Mouse (Mus musculus) forebrain, postnatal 0 days (tissue): Measurements from ENCODE around the gene Eef2k. TPM values are rescaled to one million over a fixed set of nuclear protein-coding genes. Genes with fewer than 3 reads are reported as not detected.

Experiments
- ATAC-seq: fragments of 200-750 bp; cut with Nextera tagmentation; 2 replicates; pipeline ENCODE4 v1.8.0; 2017; ENCODE audit warnings: mild to moderate bottlenecking, moderate library complexity
- DNase-seq: peaks from one replicate; pipeline ENCODE4 v3.0.0-alpha.2; 2015
- H3K27ac ChIP-seq: fragments of 300-500 bp; sonication (generic); 2 replicates; pipeline ENCODE4 v1.5.1; 2014; ENCODE audit warnings: low read depth, mild to moderate bottlenecking, antibody characterized with exemption, low read length, moderate library complexity, mixed read lengths
- H3K27me3 ChIP-seq: fragments of 300-500 bp; sonication (generic); 2 replicates; pipeline ENCODE4 v1.6.1; 2014; ENCODE audit warnings: mild to moderate bottlenecking, low read length, mixed read lengths; ENCODE audit not compliant: insufficient read depth
- H3K36me3 ChIP-seq: fragments of 300-500 bp; sonication (generic); 2 replicates; pipeline ENCODE4 v1.6.1; 2014; ENCODE audit warnings: mild to moderate bottlenecking, moderate library complexity; ENCODE audit not compliant: insufficient read depth
- H3K4me1 ChIP-seq: fragments of 300-500 bp; sonication (generic); 2 replicates; pipeline ENCODE4 v1.6.1; 2014; ENCODE audit warnings: antibody characterized with exemption; ENCODE audit not compliant: insufficient read depth
- H3K4me2 ChIP-seq: fragments of 300-500 bp; sonication (generic); 2 replicates; pipeline ENCODE4 v1.6.1; 2014; ENCODE audit warnings: low read depth, mild to moderate bottlenecking, moderate library complexity
- H3K4me3 ChIP-seq: fragments of 300-500 bp; sonication (generic); 2 replicates; pipeline ENCODE4 v1.5.1; 2014; ENCODE audit warnings: low read depth, low read length, mixed read lengths
- H3K9ac ChIP-seq: fragments of 300-500 bp; sonication (generic); 2 replicates; pipeline ENCODE4 v1.6.1; 2014; ENCODE audit warnings: mild to moderate bottlenecking
- H3K9me3 ChIP-seq: fragments of 300-500 bp; sonication (generic); 2 replicates; pipeline ENCODE4 v1.6.1; 2016; ENCODE audit warnings: low read length
- CTCF ChIP-seq: sonication (generic); IDR thresholded peaks from 2 replicates; pipeline ENCODE4 v1.5.1; 2016; ENCODE audit warnings: antibody characterized with exemption, control low read depth, low read depth
- WGBS: fragments of 180-500 bp; shearing (Covaris S2); extraction: QIAGEN DNeasy Blood & Tissue Kit; methylation state at CpG from one replicate; pipeline ENCODE4 v1.1.7; 2014; 5-methylcytosine and 5-hydroxymethylcytosine counted together
- polyA plus RNA-seq: library from polyadenylated mRNA; unstranded; fragments of >200 nt; fragmentation: Nextera tagmentation; extraction: Ambion mirVana; gene quantifications from 2 replicates; pipeline ENCODE4 v1.2.1, GENCODE M21; 2015
- total RNA-seq: library from RNA; depleted of rRNA; stranded (reverse); fragments of >200 nt; gene quantifications from 2 replicates; pipeline ENCODE4 v1.2.3, GENCODE M21; 2014

Eef2k gene
- total and polyA plus RNA-seq, 2 experiments from 2014 or later: 35.4 to 56.4 TPM

DNA sequence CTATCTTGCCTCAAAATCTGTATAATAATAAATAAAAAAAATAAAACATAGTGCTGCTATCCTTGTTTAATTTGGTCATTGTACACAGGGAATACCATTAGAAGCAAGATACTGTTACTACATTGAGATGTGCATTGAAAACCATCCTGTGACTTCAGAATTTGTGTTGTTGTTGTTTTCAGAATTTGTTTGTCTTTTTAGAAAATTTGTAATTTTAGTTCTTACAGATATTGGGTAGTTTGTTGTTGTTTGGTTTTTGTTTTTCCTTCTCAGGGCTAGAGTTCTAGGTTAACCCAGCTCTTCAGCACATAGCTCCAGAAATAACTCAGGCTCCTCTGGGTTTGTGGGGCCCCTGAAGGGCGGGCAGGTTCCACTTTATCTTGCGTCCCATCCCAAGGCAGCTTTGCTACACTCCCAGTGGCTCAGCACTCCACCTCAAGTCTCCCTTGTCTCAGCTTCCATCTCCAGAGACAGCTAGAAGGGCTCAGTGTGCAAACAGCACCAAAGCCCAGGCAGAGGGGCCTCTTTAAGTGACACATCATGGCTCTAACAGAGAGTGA lies 18.9 kb downstream of the Eef2k start:
- H3K4me3 ChIP-seq: no peak overlapping the region
- DNase-seq: no peak
- no peak overlapping the region for H3K4me2 ChIP-seq
- no peak for ATAC-seq
- no peaks in the 10 kb centered on the region for H3K27me3 ChIP-seq
- WGBS: 62% methylated on average over 2 of the region's 2 CpGs
- no peaks in the 10 kb centered on the region for H3K9me3 ChIP-seq
- peaks cover 14% of the 10 kb centered on the region for H3K36me3 ChIP-seq
- H3K4me1 ChIP-seq: 0 out of 2 replicates have a peak, but pooled peaks cover 4% of the 10 kb centered on the region
- TF ChIP-seq CTCF: no peak
- no peak overlapping the region for H3K9ac ChIP-seq
- no peak overlapping the region for H3K27ac ChIP-seq

DNA sequence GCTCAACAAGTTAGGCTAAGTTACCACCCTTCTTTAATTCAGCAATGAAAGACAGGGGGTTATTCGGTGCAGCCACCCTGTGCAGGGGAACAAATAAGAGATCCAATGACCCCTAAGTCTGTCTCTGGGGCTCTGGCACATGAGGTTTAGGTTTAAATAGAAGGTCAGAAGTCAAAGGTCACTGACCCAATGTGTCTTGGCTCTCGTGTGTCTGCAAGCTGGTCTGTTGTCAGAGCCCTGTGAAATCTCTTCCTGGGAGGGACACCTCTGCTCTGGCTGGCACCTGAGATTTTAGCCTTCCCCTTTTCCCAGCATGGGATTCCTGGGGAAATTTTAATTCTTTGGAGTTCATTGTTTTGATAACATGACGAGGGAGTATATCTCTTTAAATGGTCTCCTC lies 19.6 kb downstream of the Eef2k start:
- Histone ChIP-seq H3K27me3 (no peaks in the 10 kb centered on the region), H3K36me3 (peaks cover 14% of the 10 kb centered on the region), H3K4me1 (0 out of 2 replicates have a peak, but pooled peaks cover 4% of the 10 kb centered on the region), H3K9me3 (no peaks in the 10 kb centered on the region), H3K27ac (no peak overlapping the region), H3K9ac (no peak overlapping the region), H3K4me3 (no peak overlapping the region), H3K4me2 (no peak overlapping the region)
- 32% methylated on average over 3 of the region's 3 CpGs for WGBS
- TF ChIP-seq CTCF: no peak
- no peak for ATAC-seq
- DNase-seq: no peak

DNA sequence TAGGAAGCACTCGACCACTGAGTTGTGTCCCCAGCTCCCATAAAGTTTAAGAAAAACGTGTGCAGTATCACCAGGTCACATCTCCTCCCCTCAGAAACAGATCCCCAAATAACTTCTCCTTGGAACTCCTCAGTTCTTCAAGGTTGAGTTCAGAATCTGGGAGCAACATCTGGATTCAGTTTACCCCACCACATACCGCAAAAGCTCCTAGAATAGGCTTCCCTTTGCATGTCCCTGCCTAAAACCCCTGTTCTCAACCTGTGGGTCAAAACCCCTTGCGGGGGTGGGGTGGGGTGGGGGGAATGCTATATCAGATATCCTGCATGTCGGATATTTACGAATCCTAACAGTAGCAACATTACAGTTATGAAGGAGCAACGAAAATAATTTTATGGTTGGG lies 20.0 kb downstream of the Eef2k start:
- Histone ChIP-seq H3K27ac (no peak overlapping the region), H3K4me1 (0 out of 2 replicates have a peak, but pooled peaks cover 4% of the 10 kb centered on the region), H3K27me3 (no peaks in the 10 kb centered on the region), H3K4me2 (no peak overlapping the region), H3K9me3 (no peaks in the 10 kb centered on the region), H3K9ac (no peak overlapping the region), H3K36me3 (peaks cover 14% of the 10 kb centered on the region), H3K4me3 (no peak overlapping the region)
- 74% methylated on average over 7 of the region's 7 CpGs for WGBS
- DNase-seq: no peak
- no peak for ATAC-seq
- no peak for TF ChIP-seq CTCF

DNA sequence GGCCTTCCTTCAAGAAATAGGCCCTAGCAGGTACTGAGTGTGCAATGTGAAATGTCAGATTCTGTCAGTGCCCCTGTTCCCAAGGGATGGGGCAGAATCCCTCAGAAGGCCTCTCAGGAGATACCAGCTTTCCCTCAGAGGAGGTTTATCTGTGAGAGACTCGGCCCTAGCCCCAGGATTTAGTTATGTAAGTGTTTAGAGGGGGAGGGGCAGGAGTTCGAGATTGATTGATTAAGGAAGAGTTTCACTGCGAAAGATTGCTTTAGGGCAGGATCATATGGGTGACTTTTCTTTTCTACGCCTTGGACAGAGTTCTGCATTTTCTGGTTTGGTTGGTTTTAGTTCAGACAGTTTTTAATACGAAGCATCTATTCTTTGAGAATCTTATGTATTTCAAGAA lies 20.8 kb downstream of the Eef2k start:
- H3K27me3 ChIP-seq: no peaks in the 10 kb centered on the region
- H3K36me3 ChIP-seq: peaks cover 10% of the 10 kb centered on the region
- no peak overlapping the region for H3K4me2 ChIP-seq
- 0 out of 2 replicates have a peak, but pooled peaks cover 4% of the 10 kb centered on the region for H3K4me1 ChIP-seq
- no peak for DNase-seq
- H3K9me3 ChIP-seq: no peaks in the 10 kb centered on the region
- no peak overlapping the region for H3K9ac ChIP-seq
- WGBS: 71% methylated on average over 5 of the region's 5 CpGs
- TF ChIP-seq CTCF: no peak
- no peak overlapping the region for H3K27ac ChIP-seq
- ATAC-seq: no peak
- no peak overlapping the region for H3K4me3 ChIP-seq

DNA sequence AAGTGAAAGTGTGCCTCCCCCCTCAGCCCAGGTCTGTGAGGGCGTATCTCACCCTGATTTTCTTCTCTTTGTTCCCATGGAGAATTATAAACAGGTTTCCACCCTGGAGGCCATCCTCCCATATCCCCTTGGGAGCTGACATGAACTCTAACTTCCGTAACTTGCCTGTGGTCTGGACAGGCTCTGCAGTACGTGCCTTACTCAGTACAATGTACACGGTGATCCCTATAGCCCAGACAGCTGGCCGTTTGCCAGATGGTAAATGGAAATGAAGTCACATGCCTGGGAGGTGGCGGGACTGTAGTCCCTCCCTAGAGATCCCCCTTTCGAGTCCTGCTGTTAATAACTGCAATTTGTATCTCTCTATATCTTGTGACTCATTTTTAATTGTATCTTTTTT lies 22.5 kb downstream of the Eef2k start:
- ATAC-seq (0 out of 2 replicates have a peak, but pooled peaks have one; percentile 27), DNase-seq (no peak)
- Histone ChIP-seq H3K27ac (no peak overlapping the region), H3K4me1 (0 out of 2 replicates have a peak, but pooled peaks cover 4% of the 10 kb centered on the region), H3K36me3 (no peaks in the 10 kb centered on the region; the same call in 1 of the 2 replicates), H3K4me3 (no peak overlapping the region), H3K4me2 (no peak overlapping the region), H3K9ac (no peak overlapping the region), H3K9me3 (no peaks in the 10 kb centered on the region), H3K27me3 (no peaks in the 10 kb centered on the region)
- TF ChIP-seq CTCF: no peak
- 19% methylated on average over 7 of the region's 7 CpGs for WGBS

DNA sequence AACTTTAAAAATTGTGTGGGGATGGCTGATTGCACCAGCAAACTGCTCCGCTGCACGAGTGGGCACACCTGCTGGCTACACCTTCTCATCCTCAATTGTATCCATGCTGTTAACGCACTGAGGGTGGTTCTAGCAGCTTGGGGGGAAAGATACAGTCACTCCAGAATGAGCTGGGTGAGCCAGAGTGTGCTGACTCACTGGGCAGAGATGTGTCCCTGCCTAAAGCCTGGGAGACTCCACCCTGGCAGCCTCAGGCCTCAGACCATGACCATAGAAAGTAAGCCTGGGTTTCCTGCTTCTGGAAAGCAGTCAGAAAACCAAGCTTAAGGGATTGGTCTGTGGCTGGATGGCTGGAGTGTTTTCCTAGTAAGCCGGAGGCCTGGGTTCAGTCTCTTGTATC lies 23.2 kb downstream of the Eef2k start:
- Histone ChIP-seq H3K4me2 (no peak overlapping the region), H3K27ac (no peak overlapping the region), H3K36me3 (no peaks in the 10 kb centered on the region; the same call in 1 of the 2 replicates), H3K4me1 (0 out of 2 replicates have a peak, but pooled peaks cover 4% of the 10 kb centered on the region), H3K9ac (no peak overlapping the region), H3K27me3 (no peaks in the 10 kb centered on the region), H3K4me3 (no peak overlapping the region), H3K9me3 (no peaks in the 10 kb centered on the region)
- DNase-seq (no peak), ATAC-seq (no peak)
- TF ChIP-seq CTCF: no peak
- WGBS: 54% methylated on average over 4 of the region's 4 CpGs

DNA sequence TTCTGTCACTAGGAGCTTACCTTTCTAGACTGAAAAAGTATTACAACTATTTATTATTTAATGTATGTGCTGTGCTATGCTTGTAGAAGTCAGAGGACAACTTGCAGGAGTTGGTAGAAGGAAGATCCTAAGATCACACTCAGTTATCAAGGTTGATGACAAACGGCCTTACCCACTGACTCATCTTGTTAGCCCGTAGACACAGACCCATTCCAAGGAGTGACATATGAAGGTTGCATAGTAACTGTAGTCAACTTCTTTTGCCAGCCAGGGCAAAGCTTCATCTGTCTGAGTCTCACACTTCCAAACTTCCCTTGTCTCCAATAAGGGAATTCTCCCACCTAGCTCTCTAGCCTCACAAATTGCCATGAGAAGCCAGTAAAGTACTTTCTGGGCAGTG lies 24.1 kb downstream of the Eef2k start:
- 82% methylated on average over 2 of the region's 2 CpGs for WGBS

More for the DNA sequence above, 24.1 kb downstream of the Eef2k start:
- Histone ChIP-seq H3K27me3 (no peaks in the 10 kb centered on the region), H3K27ac (no peak overlapping the region), H3K4me2 (no peak overlapping the region), H3K4me3 (no peak overlapping the region), H3K9me3 (no peaks in the 10 kb centered on the region), H3K36me3 (no peaks in the 10 kb centered on the region; the same call in none of the 2 replicates), H3K4me1 (0 out of 2 replicates have a peak, but pooled peaks cover 4% of the 10 kb centered on the region), H3K9ac (no peak overlapping the region)
- no peak for ATAC-seq
- TF ChIP-seq CTCF: no peak
- DNase-seq: no peak
